Mouse (Mus musculus) thymus, postnatal 25 days (tissue): ENCODE data around the gene Lrrc37a.
"Not testable (repeated sequence)": the region's sequence is repeated elsewhere in the genome, so short reads cannot be mapped to it uniquely, and the experiment has no call there.

ENCODE experiments used
- DNase-seq: peaks from one replicate; pipeline ENCODE4 v3.0.0; 2022

The Lrrc37a gene

GRCm38 (mm10) chr11:103504497-103504896 is at the start of gene Lrrc37a:
Gene Lrrc37a, minus strand, starts transcription at chr11:103504597.
- no peak for DNase-seq

DNA sequence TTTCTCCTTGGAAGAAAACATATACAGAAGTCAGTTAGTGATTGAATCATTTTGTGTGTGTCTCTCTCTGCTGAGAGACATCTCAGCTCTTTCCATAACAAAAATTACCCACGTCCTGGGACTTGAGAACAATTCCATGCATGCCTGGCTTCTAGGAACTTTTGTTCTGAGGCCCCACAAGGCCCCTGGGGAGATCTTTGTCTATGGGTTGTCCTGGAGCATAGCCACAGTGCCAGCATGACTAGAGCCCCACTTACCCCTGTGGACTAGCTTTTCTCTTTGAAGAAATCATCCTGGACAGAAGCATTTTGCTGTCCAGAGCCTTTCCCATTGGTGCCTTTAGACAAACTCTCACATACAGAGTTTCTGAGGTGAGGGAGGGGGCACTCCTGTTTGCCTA is 30.6 kb upstream of the Lrrc37a start:
- DNase-seq, result not testable (repeated sequence)

DNA sequence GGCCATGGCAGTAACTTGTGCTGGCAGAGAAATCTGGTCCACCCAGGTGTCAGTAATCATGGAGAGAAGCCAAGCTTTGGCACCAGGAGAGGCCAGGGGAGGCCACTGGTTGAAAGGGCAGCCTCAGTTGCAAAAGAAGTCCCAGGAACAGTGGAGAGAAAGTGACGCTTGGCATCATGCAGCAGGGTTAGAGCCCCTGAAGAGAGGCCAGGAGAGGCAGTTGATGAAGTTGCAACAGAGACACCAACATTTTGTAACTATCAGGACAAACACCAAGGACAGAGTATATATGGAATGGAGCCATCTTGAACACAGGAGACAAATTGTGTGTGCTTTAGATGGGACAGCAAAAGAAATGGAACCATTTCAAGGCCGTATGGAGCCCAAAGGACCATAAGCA is 7.7 kb upstream of the Lrrc37a start:
- no peak for DNase-seq

DNA sequence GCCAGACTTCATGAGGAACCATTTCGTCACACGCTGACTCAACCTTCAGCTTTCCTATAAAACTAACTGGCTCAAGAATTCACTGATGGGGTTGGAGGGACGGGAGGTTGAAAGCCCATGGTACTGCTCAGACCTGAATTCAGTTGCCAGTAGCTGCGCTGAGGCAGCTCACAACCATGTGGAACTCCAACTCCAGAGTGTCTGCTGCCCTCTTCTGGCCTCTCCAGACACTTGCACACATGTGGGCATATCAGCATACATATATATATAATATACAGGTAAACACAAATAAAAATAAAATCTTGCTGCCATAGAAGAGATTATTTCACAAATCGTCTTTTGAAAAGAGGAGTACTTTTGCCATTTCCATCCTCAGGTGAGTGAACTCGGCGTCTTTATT is 40.0 kb downstream of the Lrrc37a start:
- peak; percentile 13 for DNase-seq

- DNase-seq, result not testable (repeated sequence)
Observed at GRCm38 (mm10) chr11:103451105-103451504, 53.3 kb downstream of the Lrrc37a start.

- DNase-seq, result not testable (repeated sequence)
Observed at GRCm38 (mm10) chr11:103449721-103450120, 54.7 kb downstream of the Lrrc37a start.

DNA sequence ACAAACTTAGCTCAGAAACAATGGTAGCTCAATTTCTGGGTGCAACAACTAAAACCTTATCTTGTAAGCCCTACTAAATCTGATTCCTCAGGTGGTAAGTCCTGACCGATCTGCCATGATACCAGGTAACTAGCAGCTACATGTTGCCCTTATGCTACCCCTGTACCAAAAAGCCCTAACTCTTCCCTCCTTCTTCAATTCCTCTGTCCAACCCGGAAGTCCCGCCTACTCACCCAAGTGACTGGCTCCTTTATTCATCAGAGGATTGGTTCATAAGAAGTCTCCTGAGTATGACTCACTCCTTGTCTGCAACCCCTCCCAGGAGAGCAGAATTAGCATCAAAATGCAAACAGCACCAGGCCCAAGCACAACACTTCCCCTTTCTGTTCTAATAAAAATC is 60.7 kb downstream of the Lrrc37a start:
- DNase-seq, result no peak

- DNase-seq, result no peak
Observed at GRCm38 (mm10) chr11:103436282-103436681, 68.1 kb downstream of the Lrrc37a start.

DNA sequence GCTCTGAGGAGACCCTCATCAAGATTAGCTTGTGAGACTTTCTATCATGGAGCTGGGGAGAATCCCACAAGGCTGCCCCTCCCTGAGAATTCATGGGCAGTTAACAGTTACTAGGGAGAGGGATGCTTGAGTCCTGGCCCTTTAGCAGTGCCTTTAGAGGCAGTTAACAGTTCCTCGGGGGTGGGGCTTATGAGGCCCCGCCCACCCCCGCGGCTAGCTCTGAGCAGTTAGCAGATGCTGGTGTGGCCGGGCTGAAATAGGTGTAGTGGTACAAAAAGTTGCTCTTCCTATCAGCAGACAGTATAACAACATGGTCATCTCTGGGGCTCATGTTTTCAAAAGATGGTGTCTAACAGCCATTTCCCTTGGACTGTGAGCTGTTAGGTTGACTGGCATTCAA is 79.4 kb downstream of the Lrrc37a start:
- DNase-seq, result no peak

GRCm38 (mm10) chr11:103419667-103420066 is 84.7 kb downstream of the Lrrc37a start:
- DNase-seq, result no peak

- no peak for DNase-seq
Observed at GRCm38 (mm10) chr11:103419226-103419625, 85.2 kb downstream of the Lrrc37a start.

DNA sequence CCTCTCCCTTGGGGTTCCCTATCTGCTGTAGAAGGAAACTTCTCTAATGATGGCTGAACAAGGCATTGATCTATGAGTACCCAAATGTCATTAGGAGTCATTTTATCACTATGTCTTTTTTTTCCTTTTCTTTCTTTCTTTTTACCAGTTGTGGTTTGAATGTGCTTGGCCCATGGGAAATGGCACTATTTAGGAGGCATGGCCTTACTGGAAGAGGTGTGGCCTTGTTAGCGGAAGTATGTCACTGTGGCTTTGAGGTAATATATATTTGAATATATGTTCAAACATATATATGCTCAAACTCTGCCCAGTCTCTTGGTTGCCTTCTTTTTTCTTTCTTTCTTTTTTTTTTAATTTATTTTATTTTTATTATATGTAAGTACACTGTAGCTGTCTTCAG is 90.9 kb downstream of the Lrrc37a start:
- no peak for DNase-seq

- no peak for DNase-seq
Observed at GRCm38 (mm10) chr11:103412950-103413423, 91.4 kb downstream of the Lrrc37a start.

DNA sequence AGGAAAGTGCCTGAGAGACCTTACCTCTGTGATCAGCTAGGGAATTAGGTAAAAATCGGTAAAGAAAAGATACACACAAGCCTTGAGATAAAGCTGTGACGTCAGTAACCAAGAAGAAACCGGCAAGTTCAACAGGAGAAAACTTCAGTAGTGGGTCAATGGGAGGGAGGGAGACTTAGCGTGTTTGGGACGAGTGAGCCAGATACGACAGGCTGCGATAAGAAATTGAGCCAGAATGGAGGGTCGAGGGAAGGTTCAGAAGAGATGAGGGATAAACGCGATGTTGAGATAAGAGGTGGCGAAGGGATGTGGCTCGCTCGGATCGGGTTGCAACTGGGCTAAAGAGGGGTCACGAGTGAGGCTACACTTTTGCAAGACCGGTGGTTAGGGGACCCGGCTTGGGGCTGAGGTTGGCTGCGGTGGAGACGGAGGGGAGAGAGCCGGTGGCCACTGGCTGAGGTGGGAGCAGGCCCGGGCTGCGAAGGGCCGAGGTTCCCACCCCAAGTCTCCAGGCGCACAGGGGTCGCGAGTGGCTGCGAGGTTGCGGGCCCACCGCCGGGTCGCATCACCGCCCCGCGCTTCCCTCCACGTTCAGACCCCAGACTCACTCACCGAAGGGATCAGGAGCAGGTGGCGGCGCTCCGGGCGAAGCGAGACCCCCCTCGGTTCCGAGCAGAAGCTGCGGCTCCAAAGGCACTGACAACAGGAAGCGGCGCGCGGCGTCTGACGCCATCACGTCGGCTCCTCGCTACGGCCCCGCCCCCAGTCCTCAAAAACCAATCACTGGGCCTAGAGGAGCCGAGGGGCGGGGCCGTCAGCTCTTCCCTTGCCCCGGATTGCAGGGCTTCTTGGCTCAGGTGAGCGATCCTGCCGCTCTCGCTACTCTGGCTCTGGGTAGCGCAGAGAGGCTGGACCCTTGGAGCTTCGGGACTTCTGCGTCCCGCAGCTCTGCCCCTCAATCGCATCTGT is 92.1 kb downstream of the Lrrc37a start, which contains the start of gene Plekhm1:
Gene Plekhm1 (minus strand): TSS at position 707 of the 969 bp plus-strand sequence.
- peak; percentile 96 for DNase-seq

- no peak for DNase-seq
Observed at GRCm38 (mm10) chr11:103411301-103411700, 93.1 kb downstream of the Lrrc37a start.

DNA sequence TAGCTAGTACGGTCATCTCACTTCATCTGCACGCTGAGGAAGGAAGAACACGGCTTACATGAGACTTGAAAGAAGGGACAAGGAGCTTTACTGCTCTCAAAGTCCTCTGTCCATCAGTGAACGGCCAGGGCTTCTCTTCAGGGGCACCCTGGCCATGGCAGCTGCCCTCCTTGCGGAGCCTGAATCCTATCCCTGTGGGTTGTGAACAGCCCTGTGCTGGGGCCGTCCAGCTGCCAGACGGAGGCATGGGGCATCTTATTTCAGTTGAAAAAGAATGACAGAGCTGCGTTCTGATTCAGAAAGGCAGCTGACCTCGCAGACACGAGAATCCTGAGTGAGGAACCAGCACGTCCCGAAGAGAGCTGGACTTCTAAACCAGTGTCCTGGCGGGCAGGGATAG is 95.5 kb downstream of the Lrrc37a start:
- no peak for DNase-seq

GRCm38 (mm10) chr11:103407136-103407535 is 97.3 kb downstream of the Lrrc37a start:
- not testable (repeated sequence) for DNase-seq

DNA sequence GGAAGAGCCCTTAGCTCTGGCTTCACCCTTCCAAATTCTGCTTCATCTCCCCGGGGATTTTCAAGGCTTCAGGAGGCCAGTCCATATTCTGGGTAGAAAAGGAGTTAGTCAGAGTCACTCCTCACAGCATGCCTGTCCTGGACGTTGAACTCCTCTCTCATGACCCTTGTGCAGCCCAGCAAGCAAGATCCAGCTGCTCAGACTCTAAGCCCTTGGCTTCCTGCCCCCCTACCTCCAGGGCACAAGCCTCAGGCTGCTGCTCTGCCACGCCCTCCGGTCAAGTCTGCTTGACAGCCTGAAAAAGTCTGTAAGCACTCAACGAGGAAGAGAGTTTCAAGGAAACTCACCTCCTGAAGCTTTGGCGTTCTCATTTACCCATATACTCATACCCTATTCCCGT is 97.8 kb downstream of the Lrrc37a start:
- DNase-seq, result no peak

DNA sequence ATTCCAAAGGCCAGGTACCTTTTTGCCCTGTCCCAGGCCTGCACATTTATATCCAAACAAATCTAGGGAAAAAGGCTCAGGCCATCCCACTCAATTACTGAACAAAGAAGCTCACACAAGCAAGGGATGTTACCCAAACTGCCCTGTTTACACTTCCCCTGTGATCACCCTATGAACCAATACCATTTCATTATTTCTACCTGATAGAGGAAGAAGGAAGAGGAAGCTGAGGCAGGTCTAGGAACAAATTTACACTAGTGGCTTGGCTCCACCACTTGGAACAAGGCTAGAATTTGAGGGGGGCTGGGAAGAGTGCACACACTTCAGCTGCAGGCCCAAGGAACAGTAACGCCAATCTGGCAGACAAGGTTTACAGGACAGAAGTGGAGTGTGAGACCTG is 98.6 kb downstream of the Lrrc37a start:
- DNase-seq, result no peak

- no peak for DNase-seq
Observed at GRCm38 (mm10) chr11:103404618-103405017, 99.8 kb downstream of the Lrrc37a start.

GRCm38 (mm10) chr11:103403776-103404175 is 100.6 kb downstream of the Lrrc37a start:
- peak; percentile 18 for DNase-seq

- DNase-seq, result no peak
Observed at GRCm38 (mm10) chr11:103402738-103403137, 101.7 kb downstream of the Lrrc37a start.

DNA sequence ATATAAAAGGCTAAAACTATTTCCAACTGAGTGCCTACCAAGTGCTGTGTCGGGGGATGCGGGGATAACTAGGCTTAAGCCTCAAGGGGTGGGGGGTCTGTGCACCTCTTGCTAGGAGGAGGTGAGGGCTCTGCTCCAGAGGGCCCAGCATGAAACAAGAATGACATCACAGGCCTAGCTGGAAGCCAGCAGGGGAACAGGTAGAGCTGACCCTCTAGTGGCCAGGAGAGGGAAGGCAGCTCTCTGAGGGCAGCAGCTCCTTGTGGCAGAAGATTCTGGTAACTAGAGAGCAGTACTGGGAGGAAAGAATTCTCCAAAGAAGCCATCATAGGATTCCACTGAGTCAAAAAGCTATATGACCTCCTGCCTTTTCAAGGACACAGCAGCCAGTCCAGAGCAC is 102.2 kb downstream of the Lrrc37a start:
- DNase-seq, result peak; percentile 71
